Mouse (Mus musculus) kidney, postnatal 25 days (tissue): ENCODE results near the gene Gm3696.
"Not testable (repeated sequence)": the region's sequence is repeated elsewhere in the genome, so short reads cannot be mapped to it uniquely, and the experiment has no call there.

Experiments used
- DNase-seq, 2 experiments: peaks; one replicate each; pipeline ENCODE4 v3.0.0; 2021; ENCODE audit warnings: mixed read lengths in 2 of 2

Gene Gm3696

DNA sequence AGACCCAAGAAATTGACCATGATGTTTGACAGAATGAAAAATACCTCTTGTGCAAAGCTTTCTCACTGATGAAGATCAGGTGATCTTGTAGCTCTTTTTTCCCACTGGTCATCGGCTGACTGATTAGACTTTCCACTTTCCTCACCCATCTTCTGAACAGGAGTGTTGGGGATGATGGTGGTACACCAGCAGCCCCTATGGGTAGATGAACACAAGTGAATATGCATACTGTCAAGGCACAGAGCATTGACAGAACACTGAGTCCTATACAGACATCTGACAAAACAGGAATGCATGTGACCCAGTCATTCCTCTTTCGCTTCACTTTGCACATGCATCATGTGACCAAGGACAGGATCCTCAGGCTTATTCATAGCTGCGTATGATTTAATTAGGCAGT, at the start of gene Gm3696:
Gm3696 (minus strand) TSS at position 101 of the 400 bp plus-strand sequence.
- DNase-seq: not testable (repeated sequence)

DNA sequence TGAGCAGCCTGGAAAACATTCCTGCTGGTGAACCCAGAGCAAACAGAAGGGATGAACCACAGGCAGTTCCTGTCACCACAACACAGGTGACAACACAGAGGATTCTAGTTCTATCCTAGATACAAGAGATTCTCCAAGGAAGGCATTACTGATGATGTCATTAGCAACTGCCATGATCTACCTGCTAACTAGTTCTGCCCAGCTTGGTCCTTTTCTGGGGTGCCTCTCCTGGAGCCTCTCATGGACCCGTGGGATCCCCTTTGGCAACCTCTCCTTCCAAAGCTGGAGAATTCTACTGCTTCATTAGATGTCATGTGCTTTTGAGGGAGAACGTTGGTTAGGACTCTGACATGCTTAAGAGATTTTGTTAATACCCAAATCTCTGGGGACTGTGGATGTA, 24.9 kb upstream of the Gm3696 start, which contains the start of gene Gm6676:
Gm6676 (minus strand) TSS at position 101 of the 400 bp plus-strand sequence.
- DNase-seq: not testable (repeated sequence)

DNA sequence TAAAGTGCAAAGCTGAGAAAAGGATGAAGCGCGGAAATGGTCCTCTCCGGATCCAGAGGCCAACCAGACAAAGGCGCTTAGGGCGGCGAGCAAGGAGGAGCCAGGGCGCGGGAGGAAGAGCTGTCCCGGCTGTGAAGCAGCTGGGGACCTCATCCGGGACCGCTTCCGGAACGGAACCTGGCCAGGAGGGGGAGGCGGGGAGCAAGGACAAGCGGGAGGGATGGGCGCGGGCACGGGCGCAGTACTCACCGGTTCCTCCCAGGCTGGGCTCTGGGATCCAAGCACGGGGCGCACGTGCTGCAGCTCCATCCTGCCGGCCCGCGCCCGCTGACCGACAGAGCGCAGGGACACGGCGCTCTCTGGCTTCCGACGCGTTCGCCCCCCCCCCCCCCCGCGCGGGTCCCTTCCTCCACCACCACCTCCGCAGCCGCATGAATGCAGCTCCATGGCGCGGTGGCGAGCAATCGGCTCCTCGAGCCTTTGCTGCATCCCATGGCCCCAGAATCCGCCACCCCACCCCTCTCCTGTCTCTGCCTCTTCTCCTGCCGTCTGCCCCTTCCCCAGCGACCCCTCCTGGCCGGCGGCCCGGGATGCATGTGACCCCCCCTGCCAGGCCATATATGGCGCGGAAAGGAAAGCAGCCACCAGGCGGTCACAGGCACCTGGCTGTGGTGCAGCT, 4.8 kb upstream of the Gm3696 start:
- peak; percentile 1 to 8 for DNase-seq

DNA sequence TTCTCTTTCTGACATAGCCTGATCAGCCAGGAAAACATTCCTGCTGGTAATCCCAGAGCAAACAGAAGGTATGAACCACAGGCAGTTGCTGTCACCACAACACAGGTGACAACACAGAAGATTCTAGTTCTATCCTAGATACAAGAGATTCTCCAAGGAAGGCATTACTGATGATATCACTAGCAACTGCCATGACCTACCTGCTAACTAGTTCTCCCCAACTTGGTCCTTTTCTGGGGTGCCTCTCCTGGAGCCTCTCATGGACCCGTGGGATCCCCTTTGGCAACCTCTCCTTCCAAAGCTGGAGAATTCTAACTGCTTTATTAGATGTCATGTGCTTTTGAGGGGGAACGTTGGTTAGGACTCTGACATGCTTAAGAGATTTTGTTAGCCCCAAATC, 55.6 kb downstream of the Gm3696 start, which contains the start of gene Gm3685:
Gm3685 (minus strand) TSS at position 101 of the 400 bp plus-strand sequence.
- DNase-seq: not testable (repeated sequence)
